Mouse (Mus musculus) CH12.LX (cell line): ENCODE data around the gene Hipk1.

Source experiments
- CTCF ChIP-seq, 2 experiments: IDR thresholded peaks in 1 of 2; conservative IDR thresholded peaks in 1 of 2; 2 replicates each; pipeline ENCODE4 v1.5.1; 2011 to 2012; ENCODE audit warnings: low read depth in 2 of 2, low read length in 2 of 2, improper control_type of control experiment in 1 of 2, inconsistent platforms in 1 of 2, mild to moderate bottlenecking in 1 of 2, moderate library complexity in 1 of 2
- ELF1 ChIP-seq: IDR thresholded peaks from 2 replicates; pipeline ENCODE4 v1.6.1; 2014; ENCODE audit warnings: low read depth, mild to moderate bottlenecking, inconsistent platforms, low read length, improper control_type of control experiment
- EP300 ChIP-seq: IDR thresholded peaks from 2 replicates; pipeline ENCODE4 v1.6.1; 2011; ENCODE audit warnings: low read length, improper control_type of control experiment
- MYC ChIP-seq: IDR thresholded peaks from 2 replicates; pipeline ENCODE4 v1.6.1; 2011; ENCODE audit warnings: low read depth, mild to moderate bottlenecking, improper control_type of control experiment, low read length
- NELFE ChIP-seq: IDR thresholded peaks from 2 replicates; pipeline ENCODE4 v1.6.1; 2011; ENCODE audit warnings: low read depth, low read length, improper control_type of control experiment
- NRF1 ChIP-seq: IDR thresholded peaks from 2 replicates; pipeline ENCODE4 v1.6.1; 2014; ENCODE audit warnings: low read depth, mild to moderate bottlenecking, inconsistent platforms, low read length, improper control_type of control experiment, moderate library complexity
- SMC3 ChIP-seq: IDR thresholded peaks from 2 replicates; pipeline ENCODE4 v1.6.1; 2011; ENCODE audit warnings: low read depth, low read length, improper control_type of control experiment
- USF2 ChIP-seq: conservative IDR thresholded peaks from 2 replicates; pipeline ENCODE4 v1.6.1; 2011; ENCODE audit warnings: low read depth, low read length, improper control_type of control experiment
- ZMIZ1 ChIP-seq: IDR thresholded peaks from 2 replicates; pipeline ENCODE4 v1.6.1; 2012; ENCODE audit warnings: low read depth, mild to moderate bottlenecking, inconsistent platforms, low read length, improper control_type of control experiment
- ZNF384 ChIP-seq: IDR thresholded peaks from 2 replicates; pipeline ENCODE4 v1.6.1; 2012; ENCODE audit warnings: low read depth, low read length, improper control_type of control experiment, inconsistent platforms

- TF ChIP-seq ZNF384: no peak
- no peak for TF ChIP-seq CTCF (conservative IDR thresholded peaks at IDR 0.05 in 1 of 2, IDR thresholded peaks at IDR 0.05 in 1 of 2; ENCODE audit: low read depth in 2 of 2, low read length in 2 of 2)
- TF ChIP-seq ELF1: no peak
- TF ChIP-seq NELFE: no peak
- TF ChIP-seq EP300: no peak
- TF ChIP-seq ZMIZ1: no peak
- TF ChIP-seq SMC3: no peak
- no peak for TF ChIP-seq MYC
- TF ChIP-seq USF2: no peak
- TF ChIP-seq NRF1: no peak
Observed at GRCm38 (mm10) chr3:103759261-103759970, 31.9 kb downstream of the Hipk1 start.
